Mouse (Mus musculus) gastrocnemius, postnatal 14 days (tissue): ENCODE data around the gene Angpt4. TPM values are rescaled to one million over a fixed set of nuclear protein-coding genes. Genes with fewer than 3 reads are reported as not detected.

Experiments
- DNase-seq: peaks from one replicate; pipeline ENCODE4 v3.0.0; 2021; ENCODE audit warnings: mixed read lengths
- intact Hi-C: fragments of 180-260 bp; cut with DNase I; formaldehyde crosslinking; loops from one replicate; pipeline ENCODE4 v1.15.1; 2025; ENCODE audit warnings: low total_unique reads
- total RNA-seq, 2 experiments: library from RNA; stranded (reverse); gene quantifications; 2 replicates each; pipeline ENCODE4 v1.2.3; 2021

Gene Angpt4
- total RNA-seq, 2 experiments from 2014 or later, result 0.12 TPM; not detected in 1

GRCm38 (mm10) chr2:151949082-151949774, 38.2 kb downstream of the Angpt4 start:
- intact Hi-C loops, result no loop called here
- no peak for DNase-seq

GRCm38 (mm10) chr2:151953665-151954064, 42.7 kb downstream of the Angpt4 start:
- DNase-seq, result no peak
- intact Hi-C loops, result no loop called here

GRCm38 (mm10) chr2:151956500-151957137, 45.6 kb downstream of the Angpt4 start:
- no peak for DNase-seq
- intact Hi-C loops, result no loop called here

- DNase-seq, result no peak
- intact Hi-C loops, result no loop called here
Observed at GRCm38 (mm10) chr2:151959274-151959673, 48.3 kb downstream of the Angpt4 start.

- no peak for DNase-seq
- intact Hi-C loops, result no loop called here
Observed at GRCm38 (mm10) chr2:151961284-151962196, 50.5 kb downstream of the Angpt4 start.

- DNase-seq, result no peak
- intact Hi-C loops, result no loop called here
Observed at GRCm38 (mm10) chr2:151962474-151962873, 51.5 kb downstream of the Angpt4 start.

- intact Hi-C loops, result no loop called here
Observed at GRCm38 (mm10) chr2:151963319-151963718, 52.3 kb downstream of the Angpt4 start.

GRCm38 (mm10) chr2:151964052-151964451, 53.0 kb downstream of the Angpt4 start:
- intact Hi-C loops, result no loop called here
- no peak for DNase-seq

More at GRCm38 (mm10) chr2:151963319-151963718, 52.3 kb downstream of the Angpt4 start:
- DNase-seq, result no peak

- intact Hi-C loops, result no loop called here
- DNase-seq, result peak; percentile 58
Observed at GRCm38 (mm10) chr2:151967176-151967750, 56.3 kb downstream of the Angpt4 start.

- intact Hi-C loops, result no loop called here
- no peak for DNase-seq
Observed at GRCm38 (mm10) chr2:151967792-151968191, 56.8 kb downstream of the Angpt4 start.

- no peak for DNase-seq
- intact Hi-C loops, result no loop called here
Observed at GRCm38 (mm10) chr2:151968451-151968850, 57.4 kb downstream of the Angpt4 start.

- intact Hi-C loops, result no loop called here
- no peak for DNase-seq
Observed at GRCm38 (mm10) chr2:151968986-151969385, 58.0 kb downstream of the Angpt4 start.

GRCm38 (mm10) chr2:151969396-151969795, 58.4 kb downstream of the Angpt4 start:
- intact Hi-C loops, result no loop called here
- DNase-seq, result no peak

GRCm38 (mm10) chr2:151970191-151971172, 59.5 kb downstream of the Angpt4 start:
- intact Hi-C loops, result no loop called here

GRCm38 (mm10) chr2:151971748-151972147, 60.7 kb downstream of the Angpt4 start:
- intact Hi-C loops, result no loop called here
- no peak for DNase-seq

More at GRCm38 (mm10) chr2:151970191-151971172, 59.5 kb downstream of the Angpt4 start:
- peak; percentile 72 for DNase-seq

- no peak for DNase-seq
- intact Hi-C loops, result no loop called here
Observed at GRCm38 (mm10) chr2:151972880-151973594, 62.0 kb downstream of the Angpt4 start.

GRCm38 (mm10) chr2:151973595-151974562, 62.9 kb downstream of the Angpt4 start:
- no peak for DNase-seq

More at GRCm38 (mm10) chr2:151973595-151974562, 62.9 kb downstream of the Angpt4 start:
- intact Hi-C loops, result no loop called here
